Mouse (Mus musculus) forebrain, embryonic 13.5 days (tissue): ENCODE measurements around the gene Cyb5rl. TPM values are rescaled to one million over a fixed set of nuclear protein-coding genes. Genes with fewer than 3 reads are reported as not detected.
"Not testable (repeated sequence)": the region's sequence is repeated elsewhere in the genome, so short reads cannot be mapped to it uniquely, and the experiment has no call there.

ENCODE experiments used
- ATAC-seq: fragments of 200-750 bp; cut with Nextera tagmentation; 2 replicates; pipeline ENCODE4 v1.8.0; 2017
- H3K27ac ChIP-seq: fragments of 300-500 bp; sonication (generic); 2 replicates; pipeline ENCODE4 v1.5.1; 2015; ENCODE audit warnings: inconsistent platforms, mild to moderate bottlenecking, moderate library complexity
- H3K27me3 ChIP-seq: fragments of 300-500 bp; sonication (generic); 2 replicates; pipeline ENCODE4 v1.6.1; 2015; ENCODE audit warnings: mild to moderate bottlenecking, inconsistent platforms
- H3K36me3 ChIP-seq: fragments of 300-500 bp; sonication (generic); 2 replicates; pipeline ENCODE4 v1.6.1; 2015; ENCODE audit warnings: mild to moderate bottlenecking, inconsistent platforms; ENCODE audit not compliant: poor library complexity, severe bottlenecking
- H3K4me1 ChIP-seq: fragments of 300-500 bp; sonication (generic); 2 replicates; pipeline ENCODE4 v1.6.1; 2015; ENCODE audit warnings: inconsistent platforms
- H3K4me2 ChIP-seq: fragments of 300-500 bp; sonication (generic); 2 replicates; pipeline ENCODE4 v1.6.1; 2015; ENCODE audit warnings: inconsistent platforms, mild to moderate bottlenecking, moderate library complexity
- H3K4me3 ChIP-seq: fragments of 300-500 bp; sonication (generic); 2 replicates; pipeline ENCODE4 v1.5.1; 2015; ENCODE audit warnings: mild to moderate bottlenecking, inconsistent platforms
- H3K9ac ChIP-seq: fragments of 300-500 bp; sonication (generic); 2 replicates; pipeline ENCODE4 v1.6.1; 2015; ENCODE audit warnings: mild to moderate bottlenecking, inconsistent platforms
- H3K9me3 ChIP-seq: fragments of 300-500 bp; sonication (generic); replicated peaks from 2 replicates; pipeline ENCODE4 v1.6.1; 2016; ENCODE audit warnings: inconsistent platforms
- WGBS: fragments of 180-500 bp; shearing (Covaris S2); methylation state at CpG from one replicate; pipeline ENCODE4 v1.1.7; 2015; 5-methylcytosine and 5-hydroxymethylcytosine counted together
- polyA plus RNA-seq: library from polyadenylated mRNA; unstranded; fragments of >200 nt; fragmentation: Nextera tagmentation; extraction: Ambion mirVana; gene quantifications from 2 replicates; pipeline ENCODE4 v1.2.1, GENCODE M21; 2015

Cyb5rl gene
- polyA plus RNA-seq, 1 experiment from 2014 or later, result 5.6 TPM

DNA sequence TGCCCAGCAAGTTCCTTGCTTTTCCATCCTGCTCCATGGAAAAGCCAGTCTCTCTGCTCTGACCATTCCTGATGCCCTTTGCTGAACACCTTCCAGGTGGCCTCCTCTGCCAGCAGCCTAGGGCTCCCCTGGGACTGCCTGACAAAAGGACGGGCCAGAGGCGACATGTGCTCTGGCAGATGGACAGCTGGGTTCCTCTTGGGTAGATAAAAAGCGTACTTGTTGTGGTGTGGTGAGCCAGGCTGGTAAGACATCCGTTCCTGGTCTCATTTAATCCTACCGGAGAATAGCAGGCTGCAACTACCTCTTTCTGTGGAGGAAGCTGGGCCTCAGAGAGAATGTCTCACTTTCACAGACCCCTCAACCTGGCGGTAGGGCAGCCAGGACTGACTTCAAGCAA, 29.3 kb downstream of the Cyb5rl start:
- peaks cover 18% of the 10 kb centered on the region for H3K4me1 ChIP-seq
- no peak for ATAC-seq
- WGBS, result 44% methylated on average over 6 of the region's 6 CpGs
- H3K27ac ChIP-seq, result 0 out of 2 replicates have a peak overlapping the region, but pooled peaks have one; percentile 33
- no peaks in the 10 kb centered on the region for H3K36me3 ChIP-seq
- H3K27me3 ChIP-seq, result no peaks in the 10 kb centered on the region
- H3K9ac ChIP-seq, result no peak overlapping the region
- no peak overlapping the region for H3K4me3 ChIP-seq
- no peaks in the 10 kb centered on the region for H3K9me3 ChIP-seq
- H3K4me2 ChIP-seq, result no peak overlapping the region

GRCm38 (mm10) chr4:107096841-107097373, 30.1 kb downstream of the Cyb5rl start, which contains the start of gene Cdcp2:
Cdcp2 (plus strand) TSS chr4:107096891.
- H3K27ac ChIP-seq, result 0 out of 2 replicates have a peak within 1 kb of the TSS, but pooled peaks have one; percentile 33
- H3K36me3 ChIP-seq, result no peaks in the 10 kb centered on the region
- no peak within 1 kb of the TSS for H3K4me2 ChIP-seq
- H3K27me3 ChIP-seq, result no peaks in the 10 kb centered on the region
- ATAC-seq, result no peak
- no peaks in the 10 kb centered on the region for H3K9me3 ChIP-seq
- H3K4me1 ChIP-seq, result peaks cover 18% of the 10 kb centered on the region
- H3K4me3 ChIP-seq, result no peak within 1 kb of the TSS
- 53% methylated on average over 16 of the region's 16 CpGs for whole genome bisulfite sequencing
- H3K9ac ChIP-seq, result no peak within 1 kb of the TSS

DNA sequence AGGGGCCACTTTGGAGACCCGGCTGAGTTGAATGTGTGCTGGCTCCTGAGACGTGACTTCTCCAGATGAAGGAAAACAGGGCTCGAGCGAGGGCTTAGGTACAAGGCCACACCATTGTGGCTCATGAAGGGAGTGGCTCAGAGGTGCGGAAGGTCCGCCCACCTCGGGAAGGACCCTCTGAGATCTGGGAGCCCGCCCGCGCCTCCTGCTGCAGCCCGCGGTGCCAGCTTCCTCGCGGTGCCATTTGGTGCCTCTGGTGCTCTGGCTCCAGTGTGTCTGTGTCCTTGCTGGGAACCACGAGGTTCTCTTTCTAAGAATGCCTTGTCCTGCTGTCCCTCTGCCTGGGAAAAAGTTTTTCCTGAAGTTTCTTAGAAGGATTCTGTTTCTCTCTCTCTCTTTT, 31.1 kb downstream of the Cyb5rl start:
- 68% methylated on average over 15 of the region's 15 CpGs for whole genome bisulfite sequencing
- H3K4me2 ChIP-seq, result no peak overlapping the region
- H3K36me3 ChIP-seq, result no peaks in the 10 kb centered on the region
- H3K9me3 ChIP-seq, result no peaks in the 10 kb centered on the region
- H3K4me3 ChIP-seq, result no peak overlapping the region
- no peak overlapping the region for H3K27ac ChIP-seq
- no peak for ATAC-seq
- H3K9ac ChIP-seq, result no peak overlapping the region
- H3K4me1 ChIP-seq, result peaks cover 18% of the 10 kb centered on the region
- no peaks in the 10 kb centered on the region for H3K27me3 ChIP-seq

GRCm38 (mm10) chr4:107098375-107098774, 31.6 kb downstream of the Cyb5rl start:
- 79% methylated on average over 10 of the region's 10 CpGs for whole genome bisulfite sequencing
- H3K4me3 ChIP-seq, result no peak overlapping the region
- peaks cover 18% of the 10 kb centered on the region for H3K4me1 ChIP-seq
- no peak overlapping the region for H3K4me2 ChIP-seq
- H3K9me3 ChIP-seq, result no peaks in the 10 kb centered on the region
- no peak for ATAC-seq
- H3K9ac ChIP-seq, result no peak overlapping the region
- no peak overlapping the region for H3K27ac ChIP-seq
- H3K27me3 ChIP-seq, result no peaks in the 10 kb centered on the region
- H3K36me3 ChIP-seq, result no peaks in the 10 kb centered on the region

DNA sequence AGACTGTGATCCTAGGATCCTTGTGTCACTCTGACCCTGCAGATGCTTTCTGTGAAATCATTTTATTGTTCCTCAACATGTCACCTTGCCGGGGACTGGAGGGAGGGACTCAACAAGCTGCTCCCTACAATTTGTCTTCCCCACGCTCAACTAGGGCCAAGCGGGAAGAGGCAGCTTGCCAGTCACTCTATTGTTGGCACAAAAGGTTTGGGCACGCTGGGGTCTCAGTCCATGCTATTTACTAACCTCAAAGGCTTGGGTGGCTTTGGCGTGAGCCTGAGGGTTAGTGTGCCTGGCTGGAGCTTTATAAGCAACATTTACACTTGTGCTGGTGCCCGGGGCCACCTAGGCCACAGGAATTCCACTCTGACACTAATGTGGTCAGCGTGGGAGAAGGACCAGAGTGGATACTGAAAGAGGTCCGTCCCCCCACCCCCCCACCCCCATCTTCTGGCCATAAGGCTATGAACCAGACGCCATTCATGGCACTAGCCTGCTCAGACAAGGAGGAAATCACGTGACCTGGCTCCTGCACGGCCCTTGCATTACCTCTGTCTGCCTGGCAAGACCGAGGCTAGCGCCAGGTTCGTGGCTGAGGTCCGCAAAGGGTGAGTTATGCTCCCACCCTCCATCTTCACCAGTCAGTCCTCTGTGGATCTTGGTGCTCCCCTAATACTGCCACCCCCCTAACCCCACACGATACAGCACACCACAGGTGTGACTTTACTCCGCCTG, 32.2 kb downstream of the Cyb5rl start:
- H3K4me3 ChIP-seq, result no peak overlapping the region
- no peak overlapping the region for H3K9ac ChIP-seq
- H3K27me3 ChIP-seq, result no peaks in the 10 kb centered on the region
- 75% methylated on average over 17 of the region's 17 CpGs for WGBS
- no peaks in the 10 kb centered on the region for H3K9me3 ChIP-seq
- H3K27ac ChIP-seq, result no peak overlapping the region
- H3K4me2 ChIP-seq, result no peak overlapping the region
- H3K4me1 ChIP-seq, result peaks cover 18% of the 10 kb centered on the region
- no peaks in the 10 kb centered on the region for H3K36me3 ChIP-seq
- no peak for ATAC-seq

GRCm38 (mm10) chr4:107102220-107102619, 35.4 kb downstream of the Cyb5rl start:
- 87% methylated on average over 8 of the region's 8 CpGs for WGBS
- H3K9ac ChIP-seq, result no peak overlapping the region
- no peak overlapping the region for H3K4me2 ChIP-seq
- H3K36me3 ChIP-seq, result no peaks in the 10 kb centered on the region
- peaks cover 5% of the 10 kb centered on the region; the same call in 1 of the 2 replicates for H3K4me1 ChIP-seq
- no peak overlapping the region for H3K4me3 ChIP-seq
- H3K27ac ChIP-seq, result no peak overlapping the region
- no peaks in the 10 kb centered on the region for H3K27me3 ChIP-seq
- no peaks in the 10 kb centered on the region for H3K9me3 ChIP-seq
- ATAC-seq, result no peak

- Histone ChIP-seq H3K9me3 (no peaks in the 10 kb centered on the region), H3K4me3 (no peak overlapping the region), H3K36me3 (no peaks in the 10 kb centered on the region), H3K4me2 (no peak overlapping the region), H3K4me1 (peaks cover 8% of the 10 kb centered on the region), H3K9ac (no peak overlapping the region), H3K27me3 (no peaks in the 10 kb centered on the region), H3K27ac (no peak overlapping the region)
- ATAC-seq, result no peak
- 98% methylated on average over 16 of the region's 16 CpGs for WGBS
Observed at GRCm38 (mm10) chr4:107106777-107107176, 40.0 kb downstream of the Cyb5rl start.

- peak overlapping the region; percentile 25; the same call in 1 of the 2 replicates for H3K27ac ChIP-seq
- peaks cover 8% of the 10 kb centered on the region for H3K4me1 ChIP-seq
- H3K9ac ChIP-seq, result peak overlapping the region; percentile 5; the same call in 1 of the 2 replicates
- no peaks in the 10 kb centered on the region for H3K36me3 ChIP-seq
- ATAC-seq, result 0 out of 2 replicates have a peak, but pooled peaks have one; percentile 33
- WGBS, result 57% methylated on average over 13 of the region's 13 CpGs
- H3K27me3 ChIP-seq, result no peaks in the 10 kb centered on the region
- no peaks in the 10 kb centered on the region for H3K9me3 ChIP-seq
- no peak overlapping the region for H3K4me3 ChIP-seq
- no peak overlapping the region for H3K4me2 ChIP-seq
Observed at GRCm38 (mm10) chr4:107108291-107108731, 41.5 kb downstream of the Cyb5rl start.

- not testable (repeated sequence) for H3K4me3 ChIP-seq, H3K36me3 ChIP-seq, H3K9me3 ChIP-seq, H3K4me1 ChIP-seq, H3K27me3 ChIP-seq, H3K4me2 ChIP-seq, ATAC-seq, H3K9ac ChIP-seq, H3K27ac ChIP-seq
- WGBS, result 96% methylated on average over 6 of the region's 6 CpGs
Observed at GRCm38 (mm10) chr4:107109181-107109580, 42.4 kb downstream of the Cyb5rl start.

GRCm38 (mm10) chr4:107114278-107114677, 47.5 kb downstream of the Cyb5rl start:
- WGBS, result 69% methylated on average over 8 of the region's 8 CpGs
- ATAC-seq, result no peak
- Histone ChIP-seq H3K4me2 (no peak overlapping the region), H3K9ac (no peak overlapping the region), H3K27me3 (no peaks in the 10 kb centered on the region), H3K4me1 (no peaks in the 10 kb centered on the region), H3K27ac (no peak overlapping the region), H3K36me3 (no peaks in the 10 kb centered on the region), H3K4me3 (no peak overlapping the region), H3K9me3 (no peaks in the 10 kb centered on the region)

DNA sequence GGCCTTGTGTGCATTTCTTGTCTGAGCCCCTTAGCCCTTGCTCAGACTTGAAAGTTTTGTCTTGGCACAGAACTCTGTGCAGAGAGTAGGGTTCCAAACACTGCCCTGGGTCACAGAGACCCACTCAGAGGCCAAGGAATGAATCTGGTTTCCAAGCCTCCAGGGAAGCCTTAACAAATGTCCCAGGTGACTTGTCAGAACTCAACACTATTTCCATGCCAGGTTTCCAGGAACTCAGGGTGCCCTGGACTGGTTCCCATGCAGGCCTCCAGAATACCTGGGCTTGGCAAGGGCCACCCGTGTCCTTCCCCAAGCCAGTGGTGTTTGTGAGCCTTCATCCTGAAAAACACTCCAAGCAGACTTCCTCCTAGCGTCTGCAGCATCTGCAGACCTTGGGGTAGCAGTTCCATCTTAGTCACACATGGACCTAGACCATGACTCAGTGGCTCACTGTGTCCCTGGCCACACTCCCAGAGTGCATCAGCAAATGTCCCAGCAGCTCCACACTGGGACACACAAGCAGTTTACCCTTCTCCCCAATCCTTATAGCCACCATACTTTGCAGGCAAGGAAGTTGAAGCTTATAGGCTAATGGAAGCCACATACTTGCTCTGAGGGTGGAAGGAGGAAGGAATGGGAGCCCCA, 51.1 kb downstream of the Cyb5rl start:
- no peaks in the 10 kb centered on the region for H3K27me3 ChIP-seq
- H3K9ac ChIP-seq, result no peak overlapping the region
- no peaks in the 10 kb centered on the region for H3K9me3 ChIP-seq
- WGBS, result 91% methylated on average over 2 of the region's 2 CpGs
- no peak overlapping the region for H3K4me3 ChIP-seq
- H3K4me2 ChIP-seq, result no peak overlapping the region
- H3K36me3 ChIP-seq, result no peaks in the 10 kb centered on the region
- no peak overlapping the region for H3K27ac ChIP-seq
- ATAC-seq, result no peak
- peaks cover 4% of the 10 kb centered on the region; the same call in 1 of the 2 replicates for H3K4me1 ChIP-seq

DNA sequence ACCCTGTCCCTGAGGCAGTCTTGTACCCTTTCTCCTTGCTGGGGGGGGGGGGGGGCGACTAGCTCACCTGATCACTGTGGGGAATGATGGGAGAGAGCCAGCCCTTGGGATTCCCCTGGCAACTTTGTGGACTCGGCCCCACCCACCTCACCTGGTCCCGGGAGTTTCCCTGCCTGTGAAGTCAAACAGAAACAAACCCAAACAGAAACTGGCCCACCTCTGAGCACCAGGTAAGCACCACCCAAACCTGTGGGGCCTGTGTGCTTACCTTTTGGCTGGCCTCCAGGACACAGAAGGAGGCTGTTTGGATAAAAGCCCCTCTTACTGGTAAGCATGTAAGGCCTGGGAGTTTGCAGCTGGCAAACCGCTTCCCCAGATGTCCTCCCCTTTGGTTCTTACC, 52.3 kb downstream of the Cyb5rl start:
- H3K27me3 ChIP-seq, result no peaks in the 10 kb centered on the region
- no peak overlapping the region for H3K9ac ChIP-seq
- no peak overlapping the region for H3K27ac ChIP-seq
- H3K4me1 ChIP-seq, result peaks cover 4% of the 10 kb centered on the region; the same call in 1 of the 2 replicates
- H3K4me3 ChIP-seq, result no peak overlapping the region
- H3K36me3 ChIP-seq, result no peaks in the 10 kb centered on the region
- no peak overlapping the region for H3K4me2 ChIP-seq
- no peaks in the 10 kb centered on the region for H3K9me3 ChIP-seq
- no peak for ATAC-seq
- 70% methylated on average over 4 of the region's 4 CpGs for WGBS
